Mouse (Mus musculus): ENCODE results near the gene Esrrg.

DNA sequence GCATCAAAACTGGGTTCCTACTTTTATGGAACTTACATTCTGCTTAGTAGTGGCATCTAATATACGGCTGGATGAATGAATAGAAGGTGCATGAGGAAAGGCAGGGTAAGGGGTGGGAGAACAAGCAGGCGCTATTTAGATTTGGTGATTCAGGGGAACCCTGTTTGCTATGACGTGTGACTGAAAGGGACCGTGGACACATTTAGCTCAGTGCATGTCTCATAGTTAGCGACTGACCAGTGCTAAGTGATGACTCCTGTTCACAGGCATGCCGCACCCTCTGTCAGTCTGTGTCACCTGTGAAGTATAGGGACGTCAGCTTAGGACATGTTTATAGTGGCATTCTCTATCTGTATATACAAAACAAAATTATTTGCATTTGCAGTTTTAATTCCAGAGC is 132.7 kb downstream of the Esrrg start:
- no peak for TF ChIP-seq FLI1 (IDR thresholded peaks at IDR 0.05; ENCODE audit: low read length)
- TF ChIP-seq GATA1 (IDR thresholded peaks at IDR 0.05; ENCODE audit: borderline replicate concordance, low read length) = no peak

Data from megakaryocyte, embryonic 14.5 days (primary cell).